22 mouse cellular contexts compared by ENCODE assay signal in genomic region chr11:7427771-7428170, GRCm38 (mm10).
"Had no signal": no experiment of that assay in that cellular context is flagged by ENCODE, and none has a peak within 500 bp of the region (broad histone marks: within the 10 kb centered on the region; RNA-seq: fewer than 3 reads in every experiment).

No protein-coding gene starts in this region.

- H3K4me1 ChIP-seq: liver, embryonic 15.5 days; megakaryocyte, embryonic 14.5 days; stomach, embryonic 15.5 days had no signal

- H3K4me3 ChIP-seq: liver, embryonic 13.5 days; liver, embryonic 15.5 days; megakaryocyte, embryonic 14.5 days; myocyte; neural tube, embryonic 13.5 days; neural tube, embryonic 15.5 days; stomach, embryonic 15.5 days had no signal

- H3K4me2 ChIP-seq: liver, embryonic 11.5 days; liver, embryonic 13.5 days; liver, embryonic 15.5 days; midbrain, embryonic 11.5 days; neural tube, embryonic 13.5 days; neural tube, embryonic 15.5 days; stomach, embryonic 15.5 days had no signal

- H3K36me3 ChIP-seq: liver, embryonic 13.5 days; liver, embryonic 15.5 days; neural tube, embryonic 13.5 days; neural tube, embryonic 15.5 days; stomach, embryonic 15.5 days had no signal

- H3K27me3 ChIP-seq: liver, embryonic 13.5 days; liver, embryonic 15.5 days; megakaryocyte, embryonic 14.5 days; neural tube, embryonic 13.5 days; neural tube, embryonic 15.5 days; stomach, embryonic 15.5 days had no signal

- H3K9me3 ChIP-seq: liver, embryonic 13.5 days; liver, embryonic 15.5 days; megakaryocyte, embryonic 14.5 days; neural tube, embryonic 13.5 days; neural tube, embryonic 15.5 days; stomach, embryonic 15.5 days had no signal

- DNase-seq: liver, embryonic 13.5 days; liver, postnatal 0 days; midbrain, embryonic 14.5 days; retina, postnatal 1 day; right cerebral cortex, adult 18-20 months; right cerebral cortex, postnatal 25 days; right cerebral cortex, postnatal 4 days; thymus, adult 2 months; thymus, postnatal 25 days; thymus, postnatal 4 days had no signal

- H3K27ac ChIP-seq: liver, embryonic 13.5 days; liver, embryonic 15.5 days; macrophage; neural tube, embryonic 13.5 days; neural tube, embryonic 15.5 days; stomach, embryonic 15.5 days; stomach, postnatal 0 days had no signal

- H3K9ac ChIP-seq: liver, embryonic 13.5 days; liver, embryonic 15.5 days; liver, postnatal 0 days; neural tube, embryonic 13.5 days; neural tube, embryonic 15.5 days; stomach, embryonic 15.5 days had no signal

- ATAC-seq: liver, postnatal 0 days; lung, postnatal 0 days; midbrain, embryonic 16.5 days had no signal
